Mouse (Mus musculus) mouse trophoblast stem cell (cell line): ENCODE measurements at regions not wholly inside any gene's neighbourhood (a gene's known extent, or its start where the extent isn't known, plus 50 kb on each side); places are given as distances from the start of the nearest gene placed in this dataset.

Experiments used
- in situ Hi-C, 2 experiments: fragments of 300-500 bp; cut with MseI, MboI; formaldehyde crosslinking; loops; 2 replicates in 1 of 2; 3 replicates in 1 of 2; pipeline ENCODE4 v1.15.1; 2025

DNA sequence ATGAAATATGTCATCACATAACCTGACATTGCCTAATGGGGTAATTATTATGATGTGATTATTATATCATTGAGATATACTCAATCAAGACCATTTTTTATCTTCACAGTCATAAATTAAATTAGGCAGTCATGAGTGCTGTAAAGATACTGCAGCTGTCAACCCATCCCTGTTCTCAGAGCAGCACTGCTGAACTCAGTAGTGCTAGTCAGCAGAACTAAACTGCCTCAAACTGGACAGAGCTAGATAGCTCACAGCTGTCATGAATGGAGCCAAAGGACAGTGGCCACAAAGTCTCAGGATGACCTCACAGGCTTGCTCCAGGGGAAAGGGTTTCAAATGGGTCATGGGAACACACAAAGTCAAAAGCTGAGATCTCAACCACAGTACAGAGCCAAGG is 71.3 kb downstream of the Gm6760 start:
- in situ Hi-C loops: no loop called here

- in situ Hi-C loops: loop anchor here in 1 of 2 experiments (25.0 kb wide), 1 partner anchor 129 kb away; no protein-coding TSS in a partner anchor
Measured at GRCm38 (mm10) chrX:64058389-64058788, 93.6 kb downstream of the Gm6760 start.

DNA sequence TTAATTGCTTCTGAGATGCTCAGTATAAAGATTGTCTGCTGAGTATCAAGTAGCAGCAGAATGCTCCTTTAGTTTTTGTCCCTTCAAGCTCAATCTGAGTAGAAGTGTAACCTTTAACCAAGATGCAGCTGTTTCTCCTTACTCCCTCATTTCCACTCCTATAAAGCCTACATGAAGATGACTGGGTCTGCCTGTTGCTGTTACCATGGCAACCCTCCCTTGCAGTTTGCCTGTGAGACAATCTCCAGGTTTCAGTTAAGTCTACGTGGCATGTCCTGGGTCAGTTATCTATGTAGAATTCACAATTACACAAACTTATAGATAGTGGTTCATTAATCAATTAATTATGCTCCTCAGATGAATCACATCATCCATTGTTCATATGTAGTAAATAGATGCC is 95.2 kb downstream of the Gm6760 start:
- in situ Hi-C loops: loop anchor here in 1 of 2 experiments (25.0 kb wide), 1 partner anchor 131 kb away; no protein-coding TSS in a partner anchor
